Mouse (Mus musculus) embryonic facial prominence, embryonic 14.5 days (tissue): ENCODE results near the gene Olfr159. TPM values are rescaled to one million over a fixed set of nuclear protein-coding genes. Genes with fewer than 3 reads are reported as not detected.

Source experiments
- ATAC-seq: fragments of 200-750 bp; cut with Nextera tagmentation; 2 replicates; pipeline ENCODE4 v1.8.0; 2017; ENCODE audit warnings: low read depth, moderate number of reproducible peaks, moderate TSS enrichment
- DNase-seq: peaks from one replicate; pipeline ENCODE4 v3.0.0-alpha.2; 2015; ENCODE audit warnings: low spot score
- H3K27ac ChIP-seq: fragments of 300-500 bp; sonication (generic); replicated peaks from 2 replicates; pipeline ENCODE4 v1.5.1; 2014; ENCODE audit warnings: low read depth, mild to moderate bottlenecking, low read length, moderate library complexity
- H3K27me3 ChIP-seq: fragments of 300-500 bp; sonication (generic); replicated peaks from 2 replicates; pipeline ENCODE4 v1.6.1; 2014; ENCODE audit warnings: low read length; ENCODE audit not compliant: control insufficient read depth, insufficient read depth
- H3K36me3 ChIP-seq: fragments of 300-500 bp; sonication (generic); 2 replicates; pipeline ENCODE4 v1.6.1; 2014; ENCODE audit warnings: low read length, mixed read lengths; ENCODE audit not compliant: control insufficient read depth, insufficient read depth
- H3K4me1 ChIP-seq: fragments of 300-500 bp; sonication (generic); 2 replicates; pipeline ENCODE4 v1.6.1; 2014; ENCODE audit warnings: antibody characterized with exemption, low read length; ENCODE audit not compliant: control insufficient read depth, insufficient read depth
- H3K4me2 ChIP-seq: fragments of 300-500 bp; sonication (generic); 2 replicates; pipeline ENCODE4 v1.6.1; 2014; ENCODE audit warnings: low read depth, mild to moderate bottlenecking, low read length, moderate library complexity, mixed read lengths
- H3K4me3 ChIP-seq: fragments of 300-500 bp; sonication (generic); 2 replicates; pipeline ENCODE4 v1.5.1; 2014; ENCODE audit warnings: low read depth, mild to moderate bottlenecking, low read length
- H3K9ac ChIP-seq: fragments of 300-500 bp; sonication (generic); 2 replicates; pipeline ENCODE4 v1.6.1; 2014; ENCODE audit warnings: low read depth, mild to moderate bottlenecking, low read length, moderate library complexity, mixed read lengths
- H3K9me3 ChIP-seq: fragments of 300-500 bp; sonication (generic); 2 replicates; pipeline ENCODE4 v1.6.1; 2016; ENCODE audit warnings: low read length; ENCODE audit not compliant: control insufficient read depth
- WGBS: fragments of 180-500 bp; shearing (Covaris S2); extraction: QIAGEN DNeasy Blood & Tissue Kit; methylation state at CpG from one replicate; pipeline ENCODE4 v1.1.7; 2014; 5-methylcytosine and 5-hydroxymethylcytosine counted together
- polyA plus RNA-seq: library from polyadenylated mRNA; unstranded; fragments of >200 nt; fragmentation: Nextera tagmentation; extraction: Ambion mirVana; gene quantifications from 2 replicates; pipeline ENCODE4 v1.2.1, GENCODE M21; 2014

Olfr159 gene
- polyA plus RNA-seq, 1 experiment from 2014 or later, result not detected

GRCm38 (mm10) chr4:43738989-43739674 lies 31.7 kb downstream of the Olfr159 start:
- Histone ChIP-seq H3K9ac (no peak overlapping the region), H3K36me3 (no peaks in the 10 kb centered on the region), H3K4me2 (no peak overlapping the region), H3K27ac (no peak overlapping the region), H3K4me1 (no peaks in the 10 kb centered on the region), H3K4me3 (no peak overlapping the region), H3K9me3 (no peaks in the 10 kb centered on the region), H3K27me3 (no peaks in the 10 kb centered on the region)
- 68% methylated on average over 8 of the region's 8 CpGs for WGBS
- DNase-seq (no peak), ATAC-seq (no peak)

DNA sequence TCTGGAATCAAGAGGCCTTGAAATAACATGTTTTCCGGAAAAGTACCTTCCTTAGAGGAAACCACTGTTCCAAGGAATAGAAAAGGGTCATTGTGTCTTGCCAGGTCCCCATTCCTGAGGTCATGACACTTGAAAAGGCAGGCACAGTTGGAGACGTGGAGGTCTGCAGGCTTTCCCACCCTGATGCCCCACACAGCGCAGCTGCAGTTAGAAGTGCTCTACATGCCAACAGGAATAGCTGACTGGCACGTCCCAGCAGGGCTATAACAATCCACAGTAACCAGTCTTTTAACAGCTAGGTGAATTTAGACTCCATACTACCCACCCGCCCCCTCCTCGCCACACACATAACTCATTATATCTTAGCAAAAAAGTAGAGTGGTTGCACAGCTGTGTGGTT lies 33.7 kb downstream of the Olfr159 start:
- DNase-seq (no peak), ATAC-seq (no peak)
- Histone ChIP-seq H3K27me3 (no peaks in the 10 kb centered on the region), H3K9me3 (no peaks in the 10 kb centered on the region), H3K9ac (no peak overlapping the region), H3K4me1 (no peaks in the 10 kb centered on the region), H3K36me3 (no peaks in the 10 kb centered on the region), H3K4me3 (no peak overlapping the region), H3K4me2 (no peak overlapping the region), H3K27ac (no peak overlapping the region)
- WGBS, result 48% methylated on average over 6 of the region's 6 CpGs

GRCm38 (mm10) chr4:43733186-43733585 lies 37.6 kb downstream of the Olfr159 start:
- ATAC-seq, result no peak
- 76% methylated on average over 5 of the region's 5 CpGs for WGBS

DNA sequence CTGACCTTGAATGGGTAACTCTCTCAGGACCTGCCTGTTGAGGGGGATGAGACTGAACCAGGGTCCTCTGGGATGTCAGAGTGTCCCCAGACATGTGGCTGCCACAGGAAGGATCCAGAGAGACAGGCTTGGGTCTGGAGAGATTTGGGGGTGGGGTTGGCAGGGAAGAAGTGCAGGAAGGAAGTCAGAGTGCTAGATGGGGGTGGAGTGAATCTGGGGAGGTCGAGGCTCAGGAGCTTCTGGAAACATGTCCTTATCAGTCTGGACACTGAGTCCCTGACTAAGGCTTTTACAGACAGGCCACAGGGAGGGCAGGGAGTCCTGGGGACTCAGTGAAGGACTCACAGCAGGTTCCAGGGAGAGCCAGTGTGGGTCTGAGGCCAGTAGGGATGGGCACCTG lies 38.6 kb downstream of the Olfr159 start:
- Histone ChIP-seq H3K4me2 (no peak overlapping the region), H3K4me1 (peaks cover 10% of the 10 kb centered on the region; the same call in 1 of the 2 replicates), H3K9ac (no peak overlapping the region), H3K36me3 (no peaks in the 10 kb centered on the region), H3K27ac (no peak overlapping the region), H3K27me3 (no peaks in the 10 kb centered on the region), H3K4me3 (no peak overlapping the region), H3K9me3 (no peaks in the 10 kb centered on the region)
- WGBS, result 0% methylated on average over 1 of the region's 1 CpGs
- DNase-seq (no peak), ATAC-seq (no peak)

More at GRCm38 (mm10) chr4:43733186-43733585, 37.6 kb downstream of the Olfr159 start:
- Histone ChIP-seq H3K27ac (no peak overlapping the region), H3K4me2 (no peak overlapping the region), H3K4me3 (no peak overlapping the region), H3K27me3 (no peaks in the 10 kb centered on the region), H3K4me1 (0 out of 2 replicates have a peak, but pooled peaks cover 2% of the 10 kb centered on the region), H3K9ac (no peak overlapping the region), H3K9me3 (no peaks in the 10 kb centered on the region), H3K36me3 (no peaks in the 10 kb centered on the region)
- no peak for DNase-seq

DNA sequence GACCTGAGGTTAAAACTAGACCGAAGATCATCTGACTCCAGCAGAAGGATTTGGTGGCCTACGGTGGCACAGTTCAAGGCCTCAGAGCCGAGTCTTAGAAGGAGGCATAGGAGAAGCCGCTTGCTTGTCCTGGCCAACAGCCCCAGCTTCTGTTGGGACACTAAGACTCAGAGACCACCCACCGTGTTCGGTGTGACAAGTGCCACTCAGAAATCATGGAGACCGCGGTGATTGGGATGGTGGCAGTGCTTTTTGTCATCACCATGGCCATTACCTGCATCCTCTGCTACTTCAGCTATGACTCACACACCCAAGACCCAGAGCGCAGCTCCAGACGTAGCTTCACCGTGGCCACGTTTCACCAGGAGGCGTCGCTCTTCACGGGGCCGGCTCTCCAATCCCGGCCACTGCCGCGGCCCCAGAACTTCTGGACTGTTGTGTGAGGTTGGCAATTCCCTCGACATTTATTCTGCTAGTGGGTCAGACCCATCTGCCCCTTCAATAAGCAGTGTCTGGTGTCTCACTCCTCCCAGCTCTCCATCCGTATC lies 40.0 kb downstream of the Olfr159 start:
- H3K36me3 ChIP-seq, result no peaks in the 10 kb centered on the region
- no peak overlapping the region for H3K4me3 ChIP-seq
- WGBS, result 68% methylated on average over 21 of the region's 21 CpGs
- H3K9me3 ChIP-seq, result no peaks in the 10 kb centered on the region
- H3K27me3 ChIP-seq, result no peaks in the 10 kb centered on the region
- H3K4me1 ChIP-seq, result peaks cover 15% of the 10 kb centered on the region; the same call in 1 of the 2 replicates
- DNase-seq (no peak), ATAC-seq (no peak)
- no peak overlapping the region for H3K27ac ChIP-seq
- no peak overlapping the region for H3K9ac ChIP-seq
- H3K4me2 ChIP-seq, result no peak overlapping the region

GRCm38 (mm10) chr4:43729794-43730550 lies 40.8 kb downstream of the Olfr159 start, which contains the start of gene Spaar:
Gene Spaar, plus strand, starts transcription at chr4:43730034.
- DNase-seq (no peak), ATAC-seq (no peak)
- Histone ChIP-seq H3K4me3 (no peak within 1 kb of the TSS), H3K36me3 (no peaks in the 10 kb centered on the region), H3K9me3 (no peaks in the 10 kb centered on the region), H3K4me1 (peaks cover 15% of the 10 kb centered on the region; the same call in 1 of the 2 replicates), H3K9ac (no peak within 1 kb of the TSS), H3K27ac (0 out of 2 replicates have a peak within 1 kb of the TSS, but pooled peaks have one; percentile 22), H3K4me2 (no peak within 1 kb of the TSS), H3K27me3 (no peaks in the 10 kb centered on the region)
- 69% methylated on average over 14 of the region's 14 CpGs for WGBS

DNA sequence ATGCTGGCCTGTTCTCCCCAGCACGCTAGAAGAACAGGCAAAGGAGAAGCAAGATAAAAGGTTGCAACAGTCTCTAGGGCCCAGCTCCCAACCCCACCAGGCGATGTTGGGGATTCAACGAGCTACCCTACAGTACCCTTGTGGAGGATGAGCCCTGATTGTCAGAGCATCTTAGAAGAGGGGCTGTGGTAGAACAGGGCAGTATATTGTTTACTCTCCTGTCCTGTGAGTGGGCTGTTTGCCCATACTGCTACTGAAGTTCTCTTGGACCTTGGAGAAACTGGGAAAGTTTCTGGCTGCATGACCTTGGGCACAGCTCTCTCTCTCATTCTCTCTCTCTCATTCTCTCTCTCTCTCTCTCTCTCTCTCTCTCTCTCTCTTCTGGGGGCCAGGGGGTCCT lies 41.7 kb downstream of the Olfr159 start:
- DNase-seq, result no peak
- H3K27ac ChIP-seq, result no peak overlapping the region
- no peaks in the 10 kb centered on the region for H3K36me3 ChIP-seq
- H3K9ac ChIP-seq, result no peak overlapping the region
- 55% methylated on average over 3 of the region's 3 CpGs for WGBS
- H3K4me2 ChIP-seq, result no peak overlapping the region
- H3K9me3 ChIP-seq, result no peaks in the 10 kb centered on the region
- peaks cover 15% of the 10 kb centered on the region; the same call in 1 of the 2 replicates for H3K4me1 ChIP-seq
- H3K27me3 ChIP-seq, result no peaks in the 10 kb centered on the region
- ATAC-seq, result no peak
- H3K4me3 ChIP-seq, result no peak overlapping the region

GRCm38 (mm10) chr4:43728576-43728954 lies 42.2 kb downstream of the Olfr159 start:
- Histone ChIP-seq H3K27ac (0 out of 2 replicates have a peak overlapping the region, but pooled peaks have one; percentile 22), H3K9ac (no peak overlapping the region), H3K9me3 (no peaks in the 10 kb centered on the region), H3K4me3 (no peak overlapping the region), H3K4me2 (no peak overlapping the region), H3K36me3 (no peaks in the 10 kb centered on the region), H3K27me3 (no peaks in the 10 kb centered on the region), H3K4me1 (peaks cover 15% of the 10 kb centered on the region; the same call in 1 of the 2 replicates)
- DNase-seq (peak; percentile 51), ATAC-seq (no peak)
- WGBS, result 51% methylated on average over 5 of the region's 5 CpGs
